Mouse (Mus musculus) embryonic facial prominence, embryonic 10.5 days (tissue): ENCODE data around the gene Tbl3. TPM values are rescaled to one million over a fixed set of nuclear protein-coding genes. Genes with fewer than 3 reads are reported as not detected.

Experiments
- DNase-seq: peaks from one replicate; pipeline ENCODE4 v3.0.0-alpha.2; 2017; ENCODE audit warnings: low spot score
- H3K27ac ChIP-seq: fragments of 300-500 bp; sonication (generic); replicated peaks from 2 replicates; pipeline ENCODE4 v1.5.1; 2016; ENCODE audit warnings: mild to moderate bottlenecking
- H3K27me3 ChIP-seq: fragments of 300-500 bp; sonication (generic); replicated peaks from 2 replicates; pipeline ENCODE4 v1.6.1; 2016; ENCODE audit warnings: low read depth, mild to moderate bottlenecking; ENCODE audit not compliant: poor library complexity, severe bottlenecking
- H3K36me3 ChIP-seq: fragments of 300-500 bp; sonication (generic); replicated peaks from 2 replicates; pipeline ENCODE4 v1.6.1; 2016; ENCODE audit warnings: mild to moderate bottlenecking, moderate library complexity
- H3K4me1 ChIP-seq: fragments of 300-500 bp; sonication (generic); 2 replicates; pipeline ENCODE4 v1.6.1; 2016
- H3K4me3 ChIP-seq: fragments of 300-500 bp; sonication (generic); 2 replicates; pipeline ENCODE4 v1.5.1; 2016; ENCODE audit warnings: mild to moderate bottlenecking, moderate library complexity
- H3K9me3 ChIP-seq: fragments of 300-500 bp; sonication (generic); 2 replicates; pipeline ENCODE4 v1.6.1; 2016; ENCODE audit warnings: mild to moderate bottlenecking
- WGBS: fragments of 180-500 bp; shearing (Covaris S2); methylation state at CpG from one replicate; pipeline ENCODE4 v1.1.7; 2016; 5-methylcytosine and 5-hydroxymethylcytosine counted together
- polyA plus RNA-seq: library from polyadenylated mRNA; unstranded; fragments of >200 nt; fragmentation: Nextera tagmentation; extraction: Ambion mirVana; gene quantifications from 2 replicates; pipeline ENCODE4 v1.2.1, GENCODE M21; 2016

The Tbl3 gene
- polyA plus RNA-seq, 1 experiment from 2014 or later, result 152 TPM

DNA sequence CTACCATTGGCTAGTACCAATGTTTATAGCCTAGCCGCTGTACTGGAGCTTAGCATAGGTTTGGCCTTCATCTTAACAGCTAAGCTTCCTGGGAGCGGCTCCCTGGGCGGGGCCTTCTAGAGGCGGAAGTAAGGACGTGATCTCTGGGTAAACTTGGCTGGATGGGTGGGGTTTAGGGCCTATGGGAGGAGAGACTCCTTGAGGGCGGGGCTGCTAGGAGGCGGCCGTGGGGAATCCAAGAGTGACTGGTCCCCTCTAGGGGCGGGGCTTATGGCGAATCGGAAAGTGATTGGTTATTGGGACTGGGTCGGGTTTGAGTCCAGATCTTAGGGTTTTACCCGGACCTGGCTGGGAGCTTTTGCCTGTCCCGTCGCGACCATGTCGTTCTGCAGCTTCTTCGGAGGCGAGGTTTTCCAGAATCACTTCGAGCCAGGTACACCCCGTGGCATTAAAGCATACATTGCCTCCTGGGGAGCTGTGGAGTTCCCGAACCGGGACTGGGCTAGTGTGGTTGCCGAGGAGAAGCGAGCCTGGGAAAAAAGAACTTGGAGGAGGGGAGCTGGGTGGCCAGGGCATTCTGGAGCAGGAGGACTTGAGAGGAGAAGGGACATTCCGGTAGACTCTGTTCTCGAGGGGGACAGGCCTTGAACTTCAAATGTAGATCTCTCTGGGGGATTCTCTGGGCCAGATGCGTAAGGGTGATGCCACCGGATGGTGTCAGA is 29.0 kb upstream of the Tbl3 start, which contains the start of gene Msrb1:
Msrb1 (plus strand) TSS at position 313 of the 722 bp plus-strand sequence.
- 2% methylated on average over 29 of the region's 29 CpGs for WGBS
- Histone ChIP-seq H3K27ac (peak within 1 kb of the TSS; percentile 82), H3K4me1 (peaks cover 23% of the 10 kb centered on the region)

DNA sequence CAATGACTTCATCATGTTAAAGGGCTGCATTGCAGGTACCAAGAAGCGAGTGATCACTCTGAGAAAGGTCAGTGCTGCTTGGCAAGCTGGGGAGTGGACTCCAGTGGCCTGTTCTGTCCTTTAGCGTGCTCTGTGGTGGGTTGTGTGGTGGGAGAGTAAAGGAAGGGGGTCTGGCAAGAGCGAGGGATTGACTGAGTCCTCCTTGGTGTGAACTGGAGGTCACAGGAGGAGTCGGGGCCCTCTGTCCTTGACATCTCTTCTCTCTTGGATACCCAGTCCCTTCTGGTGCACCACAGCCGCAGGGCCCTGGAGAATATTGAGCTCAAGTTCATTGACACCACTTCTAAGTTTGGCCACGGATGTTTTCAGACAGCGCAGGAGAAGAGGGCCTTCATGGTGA is 28.0 kb upstream of the Tbl3 start:
- H3K27me3 ChIP-seq, result peaks cover 15% of the 10 kb centered on the region; the same call in 1 of the 2 replicates
- DNase-seq, result no peak
- peaks cover 6% of the 10 kb centered on the region; the same call in 1 of the 2 replicates for H3K36me3 ChIP-seq
- peak overlapping the region; percentile 79; the same call in 1 of the 2 replicates for H3K4me3 ChIP-seq
- 87% methylated on average over 7 of the region's 7 CpGs for WGBS
- H3K9me3 ChIP-seq, result no peaks in the 10 kb centered on the region
- H3K4me1 ChIP-seq, result peaks cover 23% of the 10 kb centered on the region
- H3K27ac ChIP-seq, result no peak overlapping the region

More for the DNA sequence above, 29.0 kb upstream of the Tbl3 start, which contains the start of gene Msrb1:
- H3K9me3 ChIP-seq, result no peaks in the 10 kb centered on the region
- peak within 1 kb of the TSS; percentile 79 for H3K4me3 ChIP-seq
- H3K36me3 ChIP-seq, result peaks cover 11% of the 10 kb centered on the region; the same call in 1 of the 2 replicates
- DNase-seq, result peak; percentile 96
- H3K27me3 ChIP-seq, result peaks cover 15% of the 10 kb centered on the region; the same call in 1 of the 2 replicates

DNA sequence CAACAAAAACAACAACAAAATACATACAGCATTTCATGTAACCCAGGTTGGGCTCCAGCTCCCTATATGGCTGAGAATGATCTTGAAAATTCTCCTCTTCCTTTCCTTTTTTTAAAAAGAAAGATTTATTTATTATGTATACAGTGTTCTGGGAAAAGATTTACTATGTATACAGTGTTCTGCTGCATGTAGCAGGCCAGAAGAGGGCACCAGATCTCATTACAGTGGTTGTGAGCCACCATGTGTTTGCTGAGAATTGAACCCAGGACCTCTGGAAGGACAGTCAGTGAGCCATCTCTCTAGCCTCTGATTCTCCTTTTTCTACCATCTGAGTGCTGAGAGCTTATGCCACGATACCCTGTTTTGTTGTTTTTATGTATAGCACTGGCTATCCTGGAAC is 27.1 kb upstream of the Tbl3 start:
- Histone ChIP-seq H3K9me3 (no peaks in the 10 kb centered on the region), H3K27ac (no peak overlapping the region), H3K4me1 (peaks cover 23% of the 10 kb centered on the region), H3K36me3 (no peaks in the 10 kb centered on the region), H3K27me3 (peaks cover 15% of the 10 kb centered on the region; the same call in 1 of the 2 replicates), H3K4me3 (no peak overlapping the region)
- no peak for DNase-seq
- whole genome bisulfite sequencing, result 83% methylated on average over 1 of the region's 1 CpGs

DNA sequence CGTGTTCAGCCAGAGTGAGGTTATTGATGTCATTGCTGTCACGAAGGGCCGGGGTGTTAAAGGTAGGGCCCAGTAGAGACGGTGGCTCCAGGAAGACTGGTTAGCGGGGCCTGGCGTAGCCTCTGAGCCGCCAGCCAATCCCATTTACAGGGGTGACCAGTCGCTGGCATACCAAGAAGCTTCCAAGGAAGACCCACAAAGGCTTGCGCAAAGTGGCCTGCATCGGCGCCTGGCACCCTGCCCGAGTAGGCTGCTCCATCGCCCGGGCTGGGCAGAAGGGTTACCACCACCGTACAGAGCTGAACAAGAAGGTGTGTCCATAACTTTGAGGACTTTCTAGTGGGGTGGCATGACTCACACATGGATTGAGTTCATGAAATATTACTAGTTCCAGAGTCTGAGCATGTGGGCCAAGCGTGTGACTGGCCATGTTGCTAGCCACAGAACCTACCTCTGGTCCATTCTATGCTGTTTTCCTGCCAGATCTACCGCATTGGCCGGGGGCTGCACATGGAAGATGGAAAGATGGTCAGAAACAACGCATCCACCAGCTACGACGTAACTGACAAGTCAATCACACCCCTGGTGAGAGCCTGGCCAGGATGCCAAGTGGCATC is 26.1 kb upstream of the Tbl3 start:
- Histone ChIP-seq H3K27ac (no peak overlapping the region), H3K4me3 (no peak overlapping the region), H3K4me1 (peaks cover 23% of the 10 kb centered on the region), H3K9me3 (no peaks in the 10 kb centered on the region), H3K27me3 (peaks cover 15% of the 10 kb centered on the region; the same call in 1 of the 2 replicates), H3K36me3 (no peaks in the 10 kb centered on the region)
- WGBS, result 90% methylated on average over 21 of the region's 21 CpGs
- DNase-seq, result no peak

- H3K27ac ChIP-seq, result no peak overlapping the region
- peaks cover 15% of the 10 kb centered on the region; the same call in 1 of the 2 replicates for H3K27me3 ChIP-seq
- no peaks in the 10 kb centered on the region for H3K36me3 ChIP-seq
- 81% methylated on average over 12 of the region's 12 CpGs for WGBS
- no peak for DNase-seq
- no peaks in the 10 kb centered on the region for H3K9me3 ChIP-seq
- no peak overlapping the region for H3K4me3 ChIP-seq
- H3K4me1 ChIP-seq, result peaks cover 19% of the 10 kb centered on the region
Observed at GRCm38 (mm10) chr17:24732233-24732935, 24.9 kb upstream of the Tbl3 start.

DNA sequence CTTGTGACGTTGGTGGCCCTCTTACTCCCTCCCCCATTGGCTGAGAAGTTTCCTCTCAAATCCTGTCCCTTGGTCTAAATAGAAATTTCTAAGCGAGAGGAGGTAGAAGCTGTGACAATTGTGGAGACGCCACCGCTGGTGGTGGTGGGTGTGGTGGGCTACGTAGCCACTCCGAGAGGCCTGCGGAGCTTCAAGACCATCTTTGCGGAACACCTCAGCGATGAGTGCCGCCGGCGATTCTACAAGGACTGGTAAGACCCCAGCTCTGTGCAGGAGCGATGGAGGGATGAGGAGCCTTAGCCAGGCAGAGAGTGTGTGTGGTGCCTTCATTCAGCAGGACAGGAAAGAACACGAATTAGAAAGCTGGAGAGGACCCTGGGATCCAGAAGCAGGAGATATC is 23.3 kb upstream of the Tbl3 start:
- H3K4me1 ChIP-seq, result peaks cover 3% of the 10 kb centered on the region
- peaks cover 15% of the 10 kb centered on the region; the same call in 1 of the 2 replicates for H3K27me3 ChIP-seq
- H3K36me3 ChIP-seq, result no peaks in the 10 kb centered on the region
- no peak overlapping the region for H3K27ac ChIP-seq
- WGBS, result 82% methylated on average over 14 of the region's 14 CpGs
- DNase-seq, result no peak
- no peaks in the 10 kb centered on the region for H3K9me3 ChIP-seq
- no peak overlapping the region for H3K4me3 ChIP-seq

DNA sequence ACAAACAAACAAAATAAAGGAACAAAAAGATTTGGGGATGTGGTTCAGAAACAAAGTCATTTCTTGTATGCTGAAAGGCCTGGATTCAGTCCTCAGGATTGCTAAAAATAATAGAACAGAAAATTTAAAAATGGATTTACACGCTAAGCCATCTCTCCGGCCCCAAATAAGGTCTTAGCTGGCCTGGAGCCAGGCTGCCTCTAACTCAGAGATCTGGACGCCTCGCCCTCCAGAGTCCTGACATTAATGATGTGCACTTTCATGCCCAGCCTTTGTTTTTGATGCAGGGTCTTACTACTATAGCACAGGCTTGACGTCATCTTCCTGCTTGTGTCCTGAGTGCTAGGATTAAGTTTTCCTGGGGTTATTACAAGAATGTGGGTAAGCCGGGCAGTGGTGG is 21.6 kb upstream of the Tbl3 start:
- H3K36me3 ChIP-seq, result no peaks in the 10 kb centered on the region
- H3K27ac ChIP-seq, result no peak overlapping the region
- peaks cover 15% of the 10 kb centered on the region; the same call in 1 of the 2 replicates for H3K27me3 ChIP-seq
- WGBS, result 90% methylated on average over 6 of the region's 6 CpGs
- no peak overlapping the region for H3K4me3 ChIP-seq
- DNase-seq, result no peak
- no peaks in the 10 kb centered on the region for H3K9me3 ChIP-seq
- peaks cover 5% of the 10 kb centered on the region for H3K4me1 ChIP-seq

- Histone ChIP-seq H3K27me3 (0 out of 2 replicates have a peak, but pooled peaks cover 9% of the 10 kb centered on the region), H3K36me3 (no peaks in the 10 kb centered on the region), H3K9me3 (no peaks in the 10 kb centered on the region), H3K4me1 (peaks cover 12% of the 10 kb centered on the region), H3K27ac (no peak overlapping the region), H3K4me3 (no peak overlapping the region)
- WGBS, result 74% methylated on average over 17 of the region's 17 CpGs
- DNase-seq, result no peak
Observed at GRCm38 (mm10) chr17:24728184-24728583, 20.7 kb upstream of the Tbl3 start.

DNA sequence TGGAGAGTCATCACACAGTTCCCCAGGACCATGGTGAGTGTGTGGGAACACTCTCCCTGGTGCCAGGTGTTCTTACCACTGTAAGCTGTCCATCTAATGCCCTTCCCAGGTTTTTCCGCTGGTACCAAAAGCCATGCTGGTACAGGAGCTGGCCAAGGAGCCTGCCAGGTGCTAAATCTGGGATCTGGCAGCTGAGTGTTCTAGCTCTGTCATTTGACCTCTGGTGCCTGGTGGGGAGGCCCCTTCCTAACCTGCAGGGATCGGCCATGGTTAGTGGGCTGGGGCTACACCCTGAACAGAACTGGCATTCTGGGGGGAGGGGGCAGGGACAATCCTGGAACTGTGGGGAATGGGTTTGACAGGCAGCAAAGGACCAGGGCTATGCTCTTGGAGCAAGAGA is 20.2 kb upstream of the Tbl3 start, which contains the start of gene Rpl3l:
Rpl3l (plus strand) TSS at position 203 of the 400 bp plus-strand sequence.
- 74% methylated on average over 2 of the region's 2 CpGs for WGBS
- no peaks in the 10 kb centered on the region for H3K9me3 ChIP-seq

GRCm38 (mm10) chr17:24725637-24726390 is 18.4 kb upstream of the Tbl3 start:
- H3K36me3 ChIP-seq, result peaks cover 18% of the 10 kb centered on the region
- H3K9me3 ChIP-seq, result no peaks in the 10 kb centered on the region
- 71% methylated on average over 3 of the region's 3 CpGs for WGBS
- H3K27ac ChIP-seq, result no peak overlapping the region
- no peaks in the 10 kb centered on the region for H3K27me3 ChIP-seq
- peaks cover 32% of the 10 kb centered on the region for H3K4me1 ChIP-seq
- H3K4me3 ChIP-seq, result no peak overlapping the region
- no peak for DNase-seq

More for the DNA sequence above, 20.2 kb upstream of the Tbl3 start, which contains the start of gene Rpl3l:
- DNase-seq, result no peak
- peaks cover 17% of the 10 kb centered on the region for H3K4me1 ChIP-seq
- 0 out of 2 replicates have a peak, but pooled peaks cover 8% of the 10 kb centered on the region for H3K27me3 ChIP-seq
- H3K27ac ChIP-seq, result no peak within 1 kb of the TSS
- peaks cover under 1% of the 10 kb centered on the region for H3K36me3 ChIP-seq
- H3K4me3 ChIP-seq, result no peak within 1 kb of the TSS

DNA sequence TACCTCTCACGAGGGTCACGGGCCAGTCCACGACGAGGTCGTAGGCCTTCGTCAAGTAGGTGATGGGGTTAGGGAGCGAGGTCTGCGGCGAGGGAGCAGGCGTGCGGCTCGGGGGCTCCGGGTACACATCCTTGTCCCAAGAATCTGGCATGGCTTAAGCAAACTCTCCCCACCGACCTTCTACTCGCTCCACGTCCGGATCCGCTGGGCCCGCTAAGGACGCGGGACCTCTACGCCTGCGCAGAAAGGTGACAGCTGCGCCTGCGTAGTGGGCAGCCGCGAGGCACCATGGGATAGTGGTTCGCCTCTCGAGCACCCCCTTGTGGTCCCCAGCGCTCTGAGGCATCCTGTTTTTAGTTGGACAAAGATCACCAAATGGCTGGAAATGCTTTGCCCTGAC is 16.7 kb upstream of the Tbl3 start, which contains the start of gene Ndufb10:
Ndufb10 (minus strand) TSS at position 295 of the 400 bp plus-strand sequence.
- Histone ChIP-seq H3K27me3 (no peaks in the 10 kb centered on the region), H3K4me3 (peak within 1 kb of the TSS; percentile 90), H3K27ac (peak within 1 kb of the TSS; percentile 86), H3K4me1 (peaks cover 32% of the 10 kb centered on the region), H3K36me3 (peaks cover 22% of the 10 kb centered on the region), H3K9me3 (no peaks in the 10 kb centered on the region)
- peak; percentile 97 for DNase-seq
- WGBS, result under 1% methylated on average over 30 of the region's 30 CpGs

DNA sequence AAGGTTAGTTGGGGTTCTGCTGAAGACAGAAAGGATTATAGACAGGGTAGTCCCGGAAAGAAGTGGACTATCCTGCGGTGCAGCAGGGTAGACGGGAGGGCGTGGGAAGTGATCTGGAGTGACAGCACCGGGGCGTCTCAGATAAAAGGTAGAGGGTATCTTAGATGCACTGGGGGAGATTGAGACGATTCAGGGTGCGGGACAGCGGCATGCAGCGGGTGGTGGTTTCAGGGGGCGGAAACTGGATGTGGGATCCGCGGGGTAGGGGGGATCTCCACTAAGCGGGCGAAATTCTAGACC is 16.4 kb upstream of the Tbl3 start:
- WGBS, result under 1% methylated on average over 15 of the region's 15 CpGs
- Histone ChIP-seq H3K36me3 (peaks cover 22% of the 10 kb centered on the region), H3K27ac (peak overlapping the region; percentile 86), H3K4me1 (peaks cover 34% of the 10 kb centered on the region), H3K9me3 (no peaks in the 10 kb centered on the region), H3K27me3 (no peaks in the 10 kb centered on the region), H3K4me3 (peak overlapping the region; percentile 90)
- DNase-seq, result no peak
